Mouse (Mus musculus): ENCODE measurements around the gene Senp3. TPM values are rescaled to one million over a fixed set of nuclear protein-coding genes. Genes with fewer than 3 reads are reported as not detected.
"Not testable (repeated sequence)": the region's sequence is repeated elsewhere in the genome, so short reads cannot be mapped to it uniquely, and the experiment has no call there.

Senp3 gene
- polyA plus RNA-seq, 1 experiment: 187 TPM

DNA sequence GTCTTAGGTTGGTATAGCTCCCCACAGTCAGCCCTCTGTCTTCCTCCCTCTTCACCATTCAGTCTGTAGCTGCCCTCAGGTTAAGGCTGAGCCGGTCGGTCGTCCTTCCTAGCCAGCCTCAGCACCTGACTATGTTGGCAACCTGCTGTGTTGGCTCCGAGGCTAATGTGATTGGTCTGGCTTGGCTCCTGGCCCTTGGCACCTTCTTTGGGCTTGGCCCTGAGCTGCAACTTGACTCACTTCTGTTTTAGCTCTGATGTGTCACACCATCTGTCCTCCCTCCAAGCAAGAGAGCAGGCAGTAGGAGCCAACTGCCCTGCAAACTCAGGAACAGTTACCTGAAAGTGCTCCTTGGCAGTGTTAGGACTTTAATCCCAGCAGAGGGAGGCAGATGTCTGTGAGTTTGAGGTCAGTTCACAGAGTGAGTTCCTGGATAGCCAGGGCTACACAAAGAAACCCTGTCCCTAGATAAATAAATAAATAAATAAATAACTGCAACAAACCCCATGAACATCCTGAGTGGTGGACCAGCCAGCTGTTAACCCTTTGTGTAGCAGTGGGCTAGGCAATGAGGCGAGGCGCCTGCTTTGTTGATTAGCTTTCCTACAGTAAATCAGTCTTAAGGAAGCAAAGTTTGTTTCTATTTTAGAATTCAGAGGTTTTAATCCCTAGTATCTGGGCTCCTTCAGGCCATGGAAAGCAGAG lies 25.0 kb upstream of the Senp3 start:
- H3K4me3 ChIP-seq (ENCODE audit: insufficient read depth, low read length): no peak overlapping the region
- no peaks in the 10 kb centered on the region for H3K4me1 ChIP-seq (ENCODE audit: control insufficient read depth, insufficient read depth, low read length)
- TF ChIP-seq POLR2A (IDR thresholded peaks at IDR 0.05; ENCODE audit: low read depth, low read length) (no peak), CTCF (IDR thresholded peaks at IDR 0.05; ENCODE audit: borderline replicate concordance, insufficient read depth, low read length) (no peak)
- no peak overlapping the region for H3K27ac ChIP-seq (ENCODE audit: insufficient read depth, low read length)

DNA sequence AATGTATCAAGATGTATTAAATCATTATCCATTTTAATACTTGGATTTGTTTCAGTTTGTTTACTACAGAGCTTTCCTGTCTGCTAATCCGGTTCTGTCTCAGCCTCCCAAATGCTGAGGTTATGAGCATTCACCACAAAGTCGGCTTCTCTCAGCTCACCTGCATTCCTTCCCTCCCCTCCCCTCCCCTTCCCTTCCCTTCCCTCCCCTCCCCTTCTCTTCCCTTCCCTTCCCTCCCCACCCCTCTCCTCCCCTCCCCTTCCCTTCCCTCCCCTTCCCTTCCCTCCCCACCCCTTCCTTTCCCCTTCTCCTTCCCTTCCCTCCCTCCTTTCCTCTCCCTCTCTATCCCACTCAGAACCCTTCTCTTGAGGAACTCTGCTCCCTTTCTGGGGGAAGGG lies 22.7 kb upstream of the Senp3 start:
- H3K4me3 ChIP-seq (ENCODE audit: insufficient read depth, low read length): no peak overlapping the region
- no peak for TF ChIP-seq CTCF (IDR thresholded peaks at IDR 0.05; ENCODE audit: borderline replicate concordance, insufficient read depth, low read length)
- no peak for TF ChIP-seq POLR2A (IDR thresholded peaks at IDR 0.05; ENCODE audit: low read depth, low read length)
- no peaks in the 10 kb centered on the region for H3K4me1 ChIP-seq (ENCODE audit: control insufficient read depth, insufficient read depth, low read length)
- no peak overlapping the region for H3K27ac ChIP-seq (ENCODE audit: insufficient read depth, low read length)

DNA sequence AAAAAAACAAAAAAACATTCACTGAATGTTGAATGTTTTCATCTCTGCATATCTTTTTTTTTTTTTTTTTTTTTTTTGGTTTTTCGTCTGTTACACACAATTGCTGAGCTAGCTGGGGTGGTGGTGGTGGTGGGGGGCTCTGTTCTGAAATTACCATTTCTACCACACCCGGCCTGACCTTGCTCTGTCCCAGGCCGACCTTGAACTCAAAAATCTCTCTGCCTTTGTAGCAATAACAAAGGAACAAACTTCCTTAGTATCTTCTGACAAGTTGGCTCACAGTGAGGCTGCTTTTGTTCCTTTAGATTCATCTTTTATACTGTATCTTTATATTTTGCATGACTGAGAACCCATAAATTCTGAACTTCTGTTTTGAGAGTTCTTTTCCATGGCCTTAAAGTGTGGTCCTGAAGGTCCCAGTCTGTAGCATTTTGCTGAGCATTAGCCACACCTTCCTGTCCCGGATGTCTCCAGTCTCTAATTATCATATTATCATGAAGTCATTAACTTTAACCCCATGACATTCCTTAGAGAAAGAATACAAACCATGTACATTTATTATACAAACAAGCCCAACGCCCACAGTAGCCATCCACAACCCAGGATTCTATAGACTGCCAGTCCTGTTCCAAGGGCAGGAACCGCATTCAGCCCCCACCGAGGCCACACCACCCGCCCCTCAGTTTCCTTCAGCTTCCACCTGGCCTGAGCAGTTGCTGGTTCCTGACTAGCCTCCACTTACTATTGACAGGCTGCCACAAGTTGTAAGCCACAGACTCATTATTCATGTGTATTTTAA lies 22.1 kb upstream of the Senp3 start:
- H3K4me1 ChIP-seq (ENCODE audit: control insufficient read depth, insufficient read depth, low read length): no peaks in the 10 kb centered on the region
- no peak overlapping the region for H3K27ac ChIP-seq (ENCODE audit: insufficient read depth, low read length)
- no peak for TF ChIP-seq POLR2A (IDR thresholded peaks at IDR 0.05; ENCODE audit: low read depth, low read length)
- no peak for TF ChIP-seq CTCF (IDR thresholded peaks at IDR 0.05; ENCODE audit: borderline replicate concordance, insufficient read depth, low read length)
- no peak overlapping the region for H3K4me3 ChIP-seq (ENCODE audit: insufficient read depth, low read length)

DNA sequence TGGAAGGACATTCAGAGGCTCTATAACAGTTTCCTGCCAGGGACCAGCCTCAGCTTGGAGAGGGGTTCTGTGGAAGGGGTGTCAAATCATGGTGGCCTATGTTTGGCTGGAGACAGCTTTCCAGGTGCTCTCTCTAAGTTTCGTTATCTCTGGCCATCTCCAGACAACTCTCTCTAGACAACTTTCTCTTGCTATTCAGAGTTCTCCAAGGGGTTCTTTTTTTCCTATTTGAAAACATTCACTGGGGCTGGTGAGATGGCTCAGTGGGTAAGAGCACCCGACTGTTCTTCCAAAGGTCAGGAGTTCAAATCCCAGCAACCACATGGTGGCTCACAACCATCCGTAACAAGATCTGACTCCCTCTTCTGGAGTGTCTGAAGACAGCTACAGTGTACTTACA lies 21.5 kb upstream of the Senp3 start:
- not testable (repeated sequence) for H3K4me1 ChIP-seq (ENCODE audit: control insufficient read depth, insufficient read depth, low read length); H3K27ac ChIP-seq (ENCODE audit: insufficient read depth, low read length); H3K4me3 ChIP-seq (ENCODE audit: insufficient read depth, low read length)

DNA sequence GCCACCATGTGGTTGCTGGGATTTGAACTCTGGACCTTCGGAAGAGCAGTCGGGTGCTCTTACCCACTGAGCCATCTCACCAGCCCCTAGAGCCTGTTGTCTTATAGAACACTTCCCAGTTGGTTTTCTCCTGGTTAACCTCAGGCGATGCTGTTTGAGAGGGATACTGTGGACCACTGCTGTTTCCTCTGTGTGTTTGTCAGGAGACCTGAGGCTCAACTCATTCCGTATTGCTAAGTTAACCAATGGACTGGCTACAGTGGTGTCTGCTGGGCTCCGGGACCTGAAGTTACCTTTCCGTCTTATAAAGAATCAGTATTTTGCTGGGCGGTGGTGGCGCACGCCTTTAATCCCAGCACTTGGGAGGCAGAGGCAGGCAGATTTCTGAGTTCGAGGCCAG lies 21.0 kb upstream of the Senp3 start:
- H3K4me1 ChIP-seq (ENCODE audit: control insufficient read depth, insufficient read depth, low read length); H3K4me3 ChIP-seq (ENCODE audit: insufficient read depth, low read length); H3K27ac ChIP-seq (ENCODE audit: insufficient read depth, low read length): not testable (repeated sequence)

DNA sequence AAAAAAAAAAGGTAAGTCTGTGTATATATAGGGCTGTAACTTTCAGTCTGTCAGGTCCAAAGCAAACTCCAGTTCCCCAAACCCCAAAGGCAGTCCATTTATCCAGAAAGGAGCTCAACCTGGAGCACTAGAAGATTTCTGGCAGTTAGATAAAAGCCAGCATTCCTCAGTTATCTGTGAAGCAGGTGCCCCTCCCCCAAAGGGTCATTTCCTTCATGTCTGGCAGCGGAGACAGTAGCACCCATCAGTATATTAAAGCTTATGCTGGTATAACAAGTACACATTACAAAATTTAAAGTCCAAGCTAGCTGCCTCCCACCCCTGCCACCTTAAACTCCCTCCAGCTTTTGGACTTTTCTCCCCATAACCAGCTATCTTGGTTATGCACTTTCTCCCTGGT lies 17.7 kb upstream of the Senp3 start:
- Histone ChIP-seq H3K27ac (ENCODE audit: insufficient read depth, low read length) (no peak overlapping the region), H3K4me1 (ENCODE audit: control insufficient read depth, insufficient read depth, low read length) (no peaks in the 10 kb centered on the region), H3K4me3 (ENCODE audit: insufficient read depth, low read length) (no peak overlapping the region)
- no peak for TF ChIP-seq CTCF (IDR thresholded peaks at IDR 0.05; ENCODE audit: borderline replicate concordance, insufficient read depth, low read length)

DNA sequence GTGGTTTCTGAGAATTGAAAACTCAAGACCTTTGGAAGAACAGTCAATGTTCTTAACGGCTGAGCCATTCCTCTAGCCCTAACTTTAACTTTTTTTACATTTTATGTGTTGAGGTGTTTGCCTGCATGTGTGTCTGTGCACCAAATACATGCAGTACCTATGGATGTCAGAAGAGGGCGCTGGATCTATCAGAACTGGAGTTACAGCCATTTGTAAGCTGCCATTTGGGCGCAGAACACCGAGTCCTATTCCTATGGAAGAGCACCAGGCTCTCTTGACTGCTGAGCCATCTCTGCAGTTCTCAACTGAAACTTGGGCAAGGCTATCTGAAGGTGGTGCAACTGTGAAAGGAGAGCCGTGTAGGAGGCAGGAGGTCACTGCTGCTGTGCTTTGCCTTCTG lies 16.7 kb upstream of the Senp3 start:
- Histone ChIP-seq H3K4me3 (ENCODE audit: insufficient read depth, low read length) (no peak overlapping the region), H3K4me1 (ENCODE audit: control insufficient read depth, insufficient read depth, low read length) (no peaks in the 10 kb centered on the region), H3K27ac (ENCODE audit: insufficient read depth, low read length) (no peak overlapping the region)
- TF ChIP-seq POLR2A (IDR thresholded peaks at IDR 0.05; ENCODE audit: low read depth, low read length): no peak
- no peak for TF ChIP-seq CTCF (IDR thresholded peaks at IDR 0.05; ENCODE audit: borderline replicate concordance, insufficient read depth, low read length)

DNA sequence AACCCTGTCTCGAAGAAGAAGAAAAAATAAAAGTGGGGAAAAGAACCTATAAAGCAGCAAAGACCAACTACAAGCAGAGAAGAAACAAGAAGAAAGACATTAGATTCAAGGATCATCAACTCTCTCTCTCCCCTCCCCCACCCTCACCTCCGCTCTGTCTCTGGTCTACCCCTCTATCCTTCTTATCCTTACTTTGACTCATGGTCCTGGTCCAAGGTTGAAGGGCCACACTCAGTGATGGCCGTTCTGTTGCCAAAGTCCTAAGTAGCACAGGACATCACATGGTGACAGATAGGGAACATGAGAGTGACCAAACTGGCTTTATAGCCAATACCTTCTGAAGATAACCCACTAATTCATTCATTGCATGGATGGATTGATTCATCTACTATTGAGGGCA lies 15.5 kb upstream of the Senp3 start:
- Histone ChIP-seq H3K4me1 (ENCODE audit: control insufficient read depth, insufficient read depth, low read length) (no peaks in the 10 kb centered on the region), H3K4me3 (ENCODE audit: insufficient read depth, low read length) (no peak overlapping the region), H3K27ac (ENCODE audit: insufficient read depth, low read length) (no peak overlapping the region)
- TF ChIP-seq CTCF (IDR thresholded peaks at IDR 0.05; ENCODE audit: borderline replicate concordance, insufficient read depth, low read length) (no peak), POLR2A (IDR thresholded peaks at IDR 0.05; ENCODE audit: low read depth, low read length) (no peak)

DNA sequence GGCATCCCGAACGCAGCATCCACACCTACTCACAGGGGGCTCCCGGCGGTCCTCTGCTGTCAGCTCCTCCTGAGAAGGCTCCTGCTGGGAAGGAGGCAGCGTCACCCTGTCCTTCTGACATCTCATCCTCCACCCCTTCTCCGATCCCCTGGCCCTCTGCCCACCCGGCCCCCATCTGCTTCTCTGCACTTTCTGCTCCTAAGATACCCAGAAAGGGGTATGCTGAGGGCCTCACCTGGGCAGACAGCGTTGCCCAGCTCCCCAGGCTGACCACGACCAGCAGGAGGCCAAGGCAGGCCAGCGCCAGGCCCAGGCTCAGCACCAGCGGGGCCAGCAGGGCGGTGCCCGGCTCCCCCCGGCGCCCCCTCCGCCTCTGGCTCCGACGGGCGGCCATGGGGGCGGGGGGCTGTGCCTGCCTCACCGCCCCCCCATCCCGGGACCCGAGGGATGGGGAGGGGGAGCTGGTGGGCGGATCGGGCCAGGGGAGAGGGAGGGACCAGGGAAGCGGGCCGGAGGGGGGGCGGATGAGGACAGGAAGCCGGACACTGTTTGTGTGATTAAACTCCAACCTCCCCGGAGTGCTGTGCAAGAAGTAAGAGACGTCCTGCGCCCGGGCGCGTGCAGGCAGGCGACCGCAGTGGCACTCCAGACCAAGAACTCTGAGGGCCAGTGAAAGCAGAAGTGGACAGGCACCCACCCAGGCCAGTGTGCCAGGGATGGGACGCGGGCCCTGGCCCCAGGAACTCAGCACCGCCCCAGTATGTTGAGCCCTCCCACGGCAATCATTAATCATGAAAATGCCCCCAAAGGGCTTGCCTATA lies 13.7 kb upstream of the Senp3 start, which contains the start of the genes Tnfsf12 and Tnfsfm13:
Gene Tnfsf12 (minus strand): TSS at position 489 of the 821 bp plus-strand sequence.
Gene Tnfsfm13 (minus strand): TSS at position 738 of the 821 bp plus-strand sequence.
- TF ChIP-seq POLR2A (IDR thresholded peaks at IDR 0.05; ENCODE audit: low read depth, low read length): peak; percentile 76
- no peak for TF ChIP-seq CTCF (IDR thresholded peaks at IDR 0.05; ENCODE audit: borderline replicate concordance, insufficient read depth, low read length)

DNA sequence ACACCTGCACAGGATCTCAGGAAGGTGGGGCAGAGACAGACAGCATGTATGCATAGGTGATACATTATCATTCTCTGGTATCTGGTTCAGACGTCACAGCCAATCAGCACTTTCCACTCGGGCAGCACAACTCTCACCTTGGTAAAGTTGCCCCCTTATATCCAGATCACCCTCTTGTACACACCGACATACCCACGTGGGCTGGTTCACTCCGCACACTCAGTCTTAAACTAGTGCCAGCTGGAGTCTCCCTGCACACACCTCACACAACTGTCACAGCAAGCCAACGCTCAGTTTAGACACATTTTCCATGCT lies 13.1 kb upstream of the Senp3 start:
- peak overlapping the region; percentile 50 for H3K4me3 ChIP-seq (ENCODE audit: insufficient read depth, low read length)
- no peaks in the 10 kb centered on the region for H3K4me1 ChIP-seq (ENCODE audit: control insufficient read depth, insufficient read depth, low read length)
- no peak overlapping the region for H3K27ac ChIP-seq (ENCODE audit: insufficient read depth, low read length)
- TF ChIP-seq CTCF (IDR thresholded peaks at IDR 0.05; ENCODE audit: borderline replicate concordance, insufficient read depth, low read length) (no peak), POLR2A (IDR thresholded peaks at IDR 0.05; ENCODE audit: low read depth, low read length) (no peak; the same call in 1 of the 2 replicates)

More for the DNA sequence above, 13.7 kb upstream of the Senp3 start, which contains the start of the genes Tnfsf12 and Tnfsfm13:
- peak within 1 kb of the TSS; percentile 64 for H3K27ac ChIP-seq (ENCODE audit: insufficient read depth, low read length)
- H3K4me3 ChIP-seq (ENCODE audit: insufficient read depth, low read length): peak within 1 kb of the TSS; percentile 50
- no peaks in the 10 kb centered on the region for H3K4me1 ChIP-seq (ENCODE audit: control insufficient read depth, insufficient read depth, low read length)
